Mouse (Mus musculus): ENCODE results near the gene Hipk1.

The Hipk1 gene

GRCm38 (mm10) chr3:103745001-103745770 lies 46.2 kb downstream of the Hipk1 start:
- no peak for DNase-seq (ENCODE audit: low spot score in 2 of 2)

GRCm38 (mm10) chr3:103743208-103743607 lies 48.2 kb downstream of the Hipk1 start:
- DNase-seq (ENCODE audit: low spot score in 2 of 2): no peak

GRCm38 (mm10) chr3:103740342-103740741 lies 51.0 kb downstream of the Hipk1 start:
- no peak for DNase-seq (ENCODE audit: low spot score in 2 of 2)

GRCm38 (mm10) chr3:103739329-103739728 lies 52.0 kb downstream of the Hipk1 start, which contains the start of gene Gm10964:
TSS of gene Gm10964 (plus strand) at chr3:103739366.
- no peak for DNase-seq (ENCODE audit: low spot score in 2 of 2)

GRCm38 (mm10) chr3:103737778-103738571 lies 53.4 kb downstream of the Hipk1 start, which contains the start of gene Olfml3:
TSS of gene Olfml3 (minus strand) at chr3:103738001.
- peak; percentile 91 to 97 for DNase-seq (ENCODE audit: low spot score in 2 of 2)

- no peak for DNase-seq (ENCODE audit: low spot score in 2 of 2)
Measured at GRCm38 (mm10) chr3:103737061-103737754, 54.2 kb downstream of the Hipk1 start.

- DNase-seq (ENCODE audit: low spot score in 2 of 2): no peak
Measured at GRCm38 (mm10) chr3:103735776-103736600, 55.4 kb downstream of the Hipk1 start.

- no peak for DNase-seq (ENCODE audit: low spot score in 2 of 2)
Measured at GRCm38 (mm10) chr3:103734696-103735519, 56.5 kb downstream of the Hipk1 start.

GRCm38 (mm10) chr3:103733799-103734695 lies 57.3 kb downstream of the Hipk1 start:
- no peak for DNase-seq (ENCODE audit: low spot score in 2 of 2)

- no peak for DNase-seq (ENCODE audit: low spot score in 2 of 2)
Measured at GRCm38 (mm10) chr3:103733176-103733575, 58.2 kb downstream of the Hipk1 start.

GRCm38 (mm10) chr3:103732116-103732515 lies 59.2 kb downstream of the Hipk1 start:
- DNase-seq (ENCODE audit: low spot score in 2 of 2): no peak

GRCm38 (mm10) chr3:103729850-103730249 lies 61.5 kb downstream of the Hipk1 start:
- no peak for DNase-seq (ENCODE audit: low spot score in 2 of 2)

- DNase-seq (ENCODE audit: low spot score in 2 of 2): no peak
Measured at GRCm38 (mm10) chr3:103727813-103728326, 63.5 kb downstream of the Hipk1 start.

GRCm38 (mm10) chr3:103726642-103727041 lies 64.7 kb downstream of the Hipk1 start:
- no peak for DNase-seq (ENCODE audit: low spot score in 2 of 2)

- DNase-seq (ENCODE audit: low spot score in 2 of 2): no peak
Measured at GRCm38 (mm10) chr3:103724137-103724536, 67.2 kb downstream of the Hipk1 start.

- no peak for DNase-seq (ENCODE audit: low spot score in 2 of 2)
Measured at GRCm38 (mm10) chr3:103718728-103719127, 72.6 kb downstream of the Hipk1 start.

- DNase-seq (ENCODE audit: low spot score in 2 of 2): no peak
Measured at GRCm38 (mm10) chr3:103716774-103717760, 74.3 kb downstream of the Hipk1 start.

All from frontal cortex, postnatal 25 days (tissue).